Comparison of ENCODE assay signal across 27 mouse cellular contexts in the genomic region with DNA sequence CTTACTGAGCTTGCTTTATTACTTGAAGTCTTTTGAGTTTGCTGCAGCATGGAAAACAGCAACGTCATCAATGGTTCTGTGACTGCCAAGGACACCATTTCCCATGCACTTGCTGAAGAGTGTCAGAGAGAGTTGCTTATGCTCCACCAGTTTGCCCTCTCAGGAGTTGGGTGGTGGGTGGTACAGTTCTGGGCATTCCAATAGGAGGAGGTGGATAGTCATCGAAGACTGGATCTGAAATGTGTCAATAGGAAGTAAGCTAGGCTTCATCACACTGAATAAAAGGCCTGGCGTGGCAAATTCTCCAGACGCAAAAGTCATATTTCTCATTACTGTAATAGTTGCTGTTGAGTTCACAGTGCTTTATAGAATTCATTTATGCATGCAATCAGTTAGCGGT.
"Had no signal": no experiment of that assay in that cellular context is flagged by ENCODE, and none has a peak within 500 bp of the region (broad histone marks: within the 10 kb centered on the region; RNA-seq: fewer than 3 reads in every experiment).

No protein-coding gene starts in this region.

- H3K4me1 ChIP-seq: intestine, embryonic 15.5 days; liver, embryonic 15.5 days had no signal

- H3K27ac ChIP-seq: gastrocnemius, adult 2 months; heart, embryonic 13.5 days; heart, embryonic 15.5 days; hindbrain, embryonic 10.5 days; hindbrain, embryonic 12.5 days; hindbrain, embryonic 14.5 days; intestine, embryonic 15.5 days; layer of hippocampus, adult 2 months; left cerebral cortex, adult 2 months; limb, embryonic 10.5 days; limb, embryonic 12.5 days; liver, embryonic 13.5 days; liver, embryonic 15.5 days had no signal

- ATAC-seq: hindbrain, embryonic 16.5 days; inflammation-experienced regulatory T-cells, adult 6 months; intestine, embryonic 15.5 days; intestine, postnatal 0 days had no signal

- H3K36me3 ChIP-seq: heart, embryonic 13.5 days; heart, embryonic 15.5 days; hindbrain, embryonic 10.5 days; hindbrain, embryonic 12.5 days; intestine, embryonic 15.5 days; limb, embryonic 10.5 days; limb, embryonic 12.5 days; liver, embryonic 13.5 days; liver, embryonic 15.5 days had no signal

- DNase-seq: gastrocnemius, adult 2 months; gastrocnemius, postnatal 10 days; gastrocnemius, postnatal 25 days; heart, postnatal 14 days; heart, postnatal 4 days; kidney, adult 18-20 months; kidney, adult 8-10 months; kidney, postnatal 10 days; kidney, postnatal 25 days; kidney, postnatal 4 days; liver; liver, embryonic 13.5 days had no signal

- H3K9ac ChIP-seq: heart, embryonic 13.5 days; heart, embryonic 15.5 days; hindbrain, embryonic 12.5 days; hindbrain, embryonic 14.5 days; intestine, embryonic 15.5 days; limb, embryonic 12.5 days; liver, embryonic 13.5 days; liver, embryonic 15.5 days had no signal

- H3K4me3 ChIP-seq: gastrocnemius, adult 2 months; heart, embryonic 13.5 days; heart, embryonic 15.5 days; hindbrain, embryonic 10.5 days; hindbrain, embryonic 12.5 days; intestine, embryonic 15.5 days; layer of hippocampus, adult 2 months; left cerebral cortex, adult 2 months; limb, embryonic 10.5 days; limb, embryonic 12.5 days; liver, embryonic 13.5 days; liver, embryonic 15.5 days had no signal

- H3K27me3 ChIP-seq: heart, embryonic 13.5 days; heart, embryonic 15.5 days; hindbrain, embryonic 12.5 days; intestine, embryonic 15.5 days; liver, embryonic 13.5 days; liver, embryonic 15.5 days had no signal

- H3K9me3 ChIP-seq: heart, embryonic 13.5 days; heart, embryonic 15.5 days; hindbrain, embryonic 10.5 days; hindbrain, embryonic 12.5 days; intestine, embryonic 15.5 days; limb, embryonic 10.5 days; limb, embryonic 12.5 days; liver, embryonic 13.5 days; liver, embryonic 15.5 days had no signal

- H3K4me2 ChIP-seq: heart, embryonic 13.5 days; heart, embryonic 15.5 days; hindbrain, embryonic 12.5 days; hindbrain, embryonic 14.5 days; intestine, embryonic 15.5 days; limb, embryonic 12.5 days; liver, embryonic 11.5 days; liver, embryonic 13.5 days; liver, embryonic 15.5 days had no signal
